Mouse (Mus musculus): Measurements from ENCODE around the gene Gramd4. TPM values are rescaled to one million over a fixed set of nuclear protein-coding genes. Genes with fewer than 3 reads are reported as not detected.

The Gramd4 gene
- polyA plus RNA-seq, 1 experiment from 2014 or later: 1.2 TPM

DNA sequence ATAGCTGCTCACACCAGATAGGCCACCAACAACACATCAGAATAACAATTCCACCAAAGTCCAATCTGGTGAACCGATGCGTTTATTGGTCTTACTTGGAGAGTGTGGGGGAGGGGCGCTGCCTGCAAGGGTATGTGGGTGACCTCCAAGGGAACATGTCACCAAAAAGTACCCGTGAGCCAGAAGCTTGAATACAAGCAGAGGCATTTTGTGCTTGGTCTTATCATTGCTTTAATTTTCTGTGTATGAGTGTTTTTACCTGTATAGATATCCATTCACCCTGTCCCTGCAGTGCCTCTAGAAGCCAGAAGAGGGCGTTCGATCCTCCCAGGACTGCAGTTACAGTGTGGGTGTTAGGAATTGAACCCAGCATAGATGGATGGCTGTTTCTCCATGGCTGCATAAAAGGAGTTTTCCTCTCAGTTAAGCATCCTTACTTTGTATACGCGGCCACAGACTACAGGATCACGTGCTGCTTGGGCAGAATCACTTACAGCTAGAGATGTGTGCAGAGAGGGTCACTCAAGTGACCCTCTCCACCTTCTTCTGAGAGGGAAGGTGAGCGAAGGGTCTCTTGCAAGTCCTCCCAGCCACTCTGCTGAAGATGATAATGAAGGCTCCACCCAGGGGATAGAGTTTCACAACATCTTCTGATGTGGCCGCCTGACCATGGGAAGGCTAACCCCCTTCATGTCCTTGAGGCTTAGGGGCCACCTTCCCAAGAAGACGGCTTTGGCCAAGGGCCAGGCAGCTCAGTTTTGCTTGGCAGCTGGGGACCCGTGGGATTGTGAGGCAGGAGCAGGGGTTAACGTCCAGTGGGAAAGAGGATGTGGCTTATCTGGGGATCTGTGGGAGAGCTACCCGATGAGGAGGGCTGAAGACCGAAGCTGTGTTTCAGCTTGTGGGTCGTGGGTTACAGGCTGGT lies 28.1 kb downstream of the Gramd4 start:
- Histone ChIP-seq H3K36me3 (ENCODE audit: inconsistent target) (no peaks in the 10 kb centered on the region), H3K79me2 (ENCODE audit: inconsistent target) (no peaks in the 10 kb centered on the region), H3K4me3 (ENCODE audit: inconsistent target) (no peak overlapping the region), H3K27ac (no peak overlapping the region)
- WGBS (ENCODE audit: missing documents): 62% methylated on average over 17 of the region's 17 CpGs

DNA sequence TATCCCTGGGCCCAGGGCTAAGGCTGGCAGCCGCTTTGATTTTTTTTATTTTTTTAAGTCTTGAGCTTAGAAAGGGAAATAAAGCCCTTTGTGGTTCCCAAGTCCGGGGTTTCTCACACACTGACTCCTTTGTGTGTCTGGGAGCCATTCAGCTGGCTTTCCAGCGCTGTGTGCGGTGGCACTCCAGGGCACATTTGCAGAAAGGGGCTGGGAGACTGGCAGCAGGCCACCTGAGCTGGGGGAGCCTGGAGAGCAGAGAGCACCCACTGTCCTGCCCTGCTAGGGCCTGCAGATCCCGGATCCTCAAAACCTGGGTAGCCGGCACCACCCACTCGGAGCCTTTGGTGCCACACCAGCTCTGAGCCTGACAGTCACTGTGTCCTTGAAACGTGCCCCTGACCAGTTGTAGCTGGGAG lies 28.8 kb downstream of the Gramd4 start:
- H3K27ac ChIP-seq: no peak overlapping the region
- H3K79me2 ChIP-seq (ENCODE audit: inconsistent target): no peaks in the 10 kb centered on the region
- WGBS (ENCODE audit: missing documents): 79% methylated on average over 8 of the region's 8 CpGs
- H3K36me3 ChIP-seq (ENCODE audit: inconsistent target): no peaks in the 10 kb centered on the region
- H3K4me3 ChIP-seq (ENCODE audit: inconsistent target): no peak overlapping the region

DNA sequence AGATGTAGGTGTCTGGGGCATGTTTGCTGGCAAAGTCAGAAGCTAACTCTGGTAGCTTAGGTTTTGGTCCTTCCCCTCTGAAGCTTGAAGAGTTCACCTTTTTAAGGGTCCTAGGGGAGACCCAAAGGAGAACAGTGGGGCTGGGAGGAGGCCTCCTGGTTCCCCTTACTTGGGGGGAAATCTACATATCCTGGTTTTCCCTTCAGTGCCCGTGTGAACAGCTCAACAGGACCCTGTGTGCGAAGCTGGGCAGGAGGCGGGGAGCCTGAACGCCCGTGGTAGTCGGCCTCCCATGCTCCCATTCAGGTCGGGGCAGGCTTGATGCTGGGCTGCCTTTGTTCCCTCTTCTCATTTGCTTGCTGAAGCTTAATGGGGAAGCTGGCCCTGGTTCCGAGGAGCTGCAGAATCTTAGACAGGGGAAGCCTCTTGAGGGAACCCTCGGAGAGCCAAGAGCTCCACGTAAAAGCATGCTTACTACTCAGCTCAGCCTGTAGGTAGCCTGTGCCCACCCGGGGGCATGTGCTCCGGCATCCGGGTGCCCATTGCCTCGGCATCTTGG lies 30.2 kb downstream of the Gramd4 start:
- H3K27ac ChIP-seq: no peak overlapping the region
- no peak overlapping the region for H3K4me3 ChIP-seq (ENCODE audit: inconsistent target)
- no peaks in the 10 kb centered on the region for H3K79me2 ChIP-seq (ENCODE audit: inconsistent target)
- no peaks in the 10 kb centered on the region for H3K36me3 ChIP-seq (ENCODE audit: inconsistent target)
- WGBS (ENCODE audit: missing documents): 24% methylated on average over 14 of the region's 14 CpGs

DNA sequence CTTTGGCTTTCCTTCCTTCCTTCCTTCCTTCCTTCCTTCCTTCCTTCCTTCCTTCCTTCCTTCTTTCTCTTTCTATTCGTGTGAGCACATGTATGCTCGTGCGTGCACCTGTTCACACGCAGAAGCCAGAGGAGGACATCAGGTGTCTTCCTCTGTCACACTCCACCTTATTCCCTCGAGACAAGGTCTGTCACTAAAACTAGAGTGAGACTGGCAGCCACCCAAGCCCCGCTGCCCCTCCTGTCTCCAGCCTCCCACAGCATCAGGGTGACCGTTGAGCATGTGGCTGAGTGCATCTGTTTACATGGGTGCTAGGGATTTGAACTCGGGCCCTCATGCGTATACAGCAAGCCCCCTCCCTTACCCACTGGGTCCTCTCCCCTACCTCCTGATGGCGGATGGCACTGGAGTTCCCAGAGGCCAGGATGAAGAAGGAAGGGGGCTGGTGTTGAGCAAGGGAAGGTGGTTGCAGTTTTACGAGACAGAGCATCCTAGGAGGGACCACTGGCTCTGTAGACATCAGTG lies 30.8 kb downstream of the Gramd4 start:
- no peaks in the 10 kb centered on the region for H3K36me3 ChIP-seq (ENCODE audit: inconsistent target)
- WGBS (ENCODE audit: missing documents): 87% methylated on average over 11 of the region's 11 CpGs
- H3K79me2 ChIP-seq (ENCODE audit: inconsistent target): no peaks in the 10 kb centered on the region
- no peak overlapping the region for H3K4me3 ChIP-seq (ENCODE audit: inconsistent target)
- no peak overlapping the region for H3K27ac ChIP-seq

DNA sequence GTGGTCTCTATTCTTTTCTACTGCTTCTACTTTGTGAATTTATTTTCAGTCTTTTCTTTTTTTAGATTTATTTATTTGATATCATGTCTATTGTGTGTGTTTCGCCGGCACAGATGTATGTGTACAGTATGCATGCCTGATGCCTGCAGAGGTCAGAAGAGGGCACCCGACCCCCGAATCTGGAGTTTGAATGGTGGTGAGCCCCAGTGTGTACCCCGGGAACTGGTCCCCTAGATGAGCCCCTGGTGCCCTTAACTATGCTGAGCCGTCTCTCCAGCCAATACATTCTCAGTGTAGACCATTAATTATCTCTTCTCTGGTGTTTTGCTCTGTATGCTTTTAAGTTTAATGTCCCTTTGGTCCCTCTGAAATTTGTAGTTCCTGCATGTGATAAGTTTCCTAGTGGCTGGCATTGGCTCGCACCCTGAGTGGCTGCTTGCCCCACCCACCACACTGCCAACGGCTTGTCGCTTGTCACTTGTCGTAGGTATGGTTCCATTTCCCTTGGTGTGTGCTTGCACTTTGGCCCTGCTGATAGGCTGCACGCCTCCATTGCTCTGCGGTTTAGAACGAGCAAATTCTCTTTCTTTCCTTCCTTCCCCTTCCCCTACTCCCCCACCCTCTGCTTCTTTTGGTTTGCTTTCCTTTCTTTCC lies 31.7 kb downstream of the Gramd4 start:
- Histone ChIP-seq H3K36me3 (ENCODE audit: inconsistent target) (no peaks in the 10 kb centered on the region), H3K79me2 (ENCODE audit: inconsistent target) (no peaks in the 10 kb centered on the region), H3K27ac (no peak overlapping the region), H3K4me3 (ENCODE audit: inconsistent target) (no peak overlapping the region)
- WGBS (ENCODE audit: missing documents): 81% methylated on average over 11 of the region's 13 CpGs

DNA sequence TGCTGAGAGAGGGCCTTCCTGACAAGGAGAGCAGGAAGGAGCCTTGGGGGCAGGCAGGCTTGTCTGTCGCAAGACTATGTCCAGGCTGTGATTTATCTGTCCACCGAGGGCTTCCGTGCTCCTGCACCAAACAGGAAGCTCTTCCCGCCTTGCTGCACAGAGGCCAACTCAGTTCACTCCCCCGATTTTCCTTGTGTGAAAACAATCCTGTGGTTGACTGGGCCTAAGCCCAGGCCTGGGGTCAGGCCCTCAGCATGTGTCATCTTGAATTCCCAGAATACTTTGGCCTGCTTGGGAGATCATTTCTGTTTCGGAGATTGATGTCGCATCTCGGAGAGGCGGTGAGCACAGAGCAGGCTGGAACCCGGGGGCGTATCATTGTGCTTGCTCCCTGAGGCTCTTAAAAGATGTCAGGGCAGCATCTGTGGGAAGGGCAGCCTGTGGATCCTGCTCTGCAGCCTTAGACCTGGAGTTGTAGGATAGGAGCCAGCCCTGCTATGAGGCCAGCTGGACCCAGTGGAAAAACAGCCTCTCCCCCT lies 32.6 kb downstream of the Gramd4 start:
- Histone ChIP-seq H3K27ac (no peak overlapping the region), H3K79me2 (ENCODE audit: inconsistent target) (no peaks in the 10 kb centered on the region)

DNA sequence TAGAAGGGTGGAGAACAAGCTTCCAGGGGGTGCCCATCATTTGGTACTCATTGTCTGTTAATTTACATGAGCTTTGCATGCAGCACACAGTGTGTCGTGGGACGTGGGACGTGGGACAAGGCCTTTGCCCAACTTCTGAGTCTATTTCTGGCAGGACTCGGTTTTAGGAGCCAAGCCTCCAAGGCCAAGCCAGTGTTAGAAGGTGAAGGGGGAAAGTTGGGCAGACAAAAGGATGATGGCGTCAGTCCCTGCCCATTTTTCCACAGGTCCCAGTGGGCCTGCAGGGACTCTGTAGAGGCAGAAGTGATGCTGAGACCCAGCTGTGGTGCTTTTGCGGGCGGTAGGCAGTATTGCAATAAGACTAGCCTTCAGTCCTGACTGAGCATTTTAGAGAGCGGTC lies 33.1 kb downstream of the Gramd4 start:
- Histone ChIP-seq H3K36me3 (ENCODE audit: inconsistent target) (no peaks in the 10 kb centered on the region), H3K27ac (no peak overlapping the region), H3K4me3 (ENCODE audit: inconsistent target) (no peak overlapping the region), H3K79me2 (ENCODE audit: inconsistent target) (no peaks in the 10 kb centered on the region)
- WGBS (ENCODE audit: missing documents): 96% methylated on average over 8 of the region's 8 CpGs

More for the DNA sequence above, 32.6 kb downstream of the Gramd4 start:
- WGBS (ENCODE audit: missing documents): 79% methylated on average over 11 of the region's 11 CpGs
- Histone ChIP-seq H3K36me3 (ENCODE audit: inconsistent target) (no peaks in the 10 kb centered on the region), H3K4me3 (ENCODE audit: inconsistent target) (no peak overlapping the region)

DNA sequence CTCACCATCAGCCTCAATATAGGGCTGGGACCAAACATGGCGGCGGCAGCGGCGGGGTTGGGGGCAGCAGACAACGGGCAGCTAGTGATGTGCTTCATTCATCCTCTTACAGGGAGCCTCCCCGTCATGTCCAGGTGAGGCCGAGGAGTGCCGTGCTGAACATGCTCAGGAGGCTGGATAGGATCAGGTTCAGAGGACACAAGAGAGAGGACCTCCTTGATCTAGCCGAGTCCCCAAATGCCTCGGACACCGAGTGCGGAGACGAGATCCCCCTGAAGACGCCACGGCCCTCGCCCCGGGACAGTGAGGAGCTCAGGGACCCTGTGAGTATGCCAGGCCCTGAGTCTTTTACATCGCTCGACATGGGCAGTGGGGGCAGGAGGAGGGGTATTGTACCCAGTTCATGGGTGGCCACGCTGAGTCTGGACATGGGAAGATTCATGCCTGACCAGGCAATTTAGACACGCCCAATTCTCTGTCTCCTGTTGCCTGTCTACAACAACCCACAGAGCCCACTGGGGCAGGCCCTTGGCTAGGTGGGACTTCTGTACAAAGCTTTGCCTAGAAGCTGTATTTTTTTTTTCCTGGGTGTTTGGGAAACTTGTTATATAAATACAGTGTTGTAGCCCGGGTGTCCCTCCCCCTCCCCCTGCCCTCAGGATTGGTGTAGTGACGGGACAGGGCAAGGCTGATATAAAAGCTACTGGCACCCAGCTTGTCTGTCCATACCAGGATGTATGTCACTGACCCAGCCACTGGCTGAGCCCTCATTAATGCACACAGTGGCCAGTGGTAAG lies 33.9 kb downstream of the Gramd4 start:
- no peak overlapping the region for H3K27ac ChIP-seq
- H3K4me3 ChIP-seq (ENCODE audit: inconsistent target): no peak overlapping the region
- H3K36me3 ChIP-seq (ENCODE audit: inconsistent target): no peaks in the 10 kb centered on the region
- 88% methylated on average over 23 of the region's 23 CpGs for WGBS (ENCODE audit: missing documents)
- no peaks in the 10 kb centered on the region for H3K79me2 ChIP-seq (ENCODE audit: inconsistent target)

DNA sequence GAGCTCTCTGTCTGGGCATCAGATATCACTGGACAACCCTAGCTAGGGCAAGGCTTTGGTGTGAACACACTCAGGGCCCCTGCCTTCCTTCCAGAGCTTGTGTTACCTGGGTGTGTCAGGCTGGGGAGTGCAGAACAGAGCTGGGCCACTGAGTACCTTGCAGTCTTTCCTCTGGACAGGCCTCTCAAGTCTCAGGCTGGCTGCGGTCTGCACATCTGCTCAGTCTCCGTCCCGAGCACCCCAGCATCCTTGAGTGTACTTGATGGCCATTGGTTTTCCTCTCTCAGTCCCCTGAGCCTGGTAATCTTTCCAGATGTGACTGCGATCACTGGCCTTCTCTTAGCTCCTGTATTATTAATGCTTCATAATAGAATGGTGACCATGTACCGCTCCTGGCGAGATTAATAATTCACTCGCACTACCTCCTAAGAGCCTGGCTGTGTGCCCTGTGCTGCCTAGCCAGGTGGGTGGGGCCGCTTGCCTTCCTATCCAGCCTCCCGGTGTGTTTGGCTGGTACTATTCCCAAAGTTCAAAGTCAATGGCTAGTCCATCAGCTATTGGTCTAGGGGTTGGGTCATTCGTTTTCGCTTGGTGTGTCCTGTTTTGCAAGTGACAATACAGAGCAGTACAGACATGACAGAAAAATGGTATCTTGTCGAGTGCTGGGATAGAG lies 34.6 kb downstream of the Gramd4 start:
- H3K27ac ChIP-seq: no peak overlapping the region
- no peak overlapping the region for H3K4me3 ChIP-seq (ENCODE audit: inconsistent target)
- WGBS (ENCODE audit: missing documents): 96% methylated on average over 12 of the region's 12 CpGs
- H3K79me2 ChIP-seq (ENCODE audit: inconsistent target): no peaks in the 10 kb centered on the region
- H3K36me3 ChIP-seq (ENCODE audit: inconsistent target): no peaks in the 10 kb centered on the region

DNA sequence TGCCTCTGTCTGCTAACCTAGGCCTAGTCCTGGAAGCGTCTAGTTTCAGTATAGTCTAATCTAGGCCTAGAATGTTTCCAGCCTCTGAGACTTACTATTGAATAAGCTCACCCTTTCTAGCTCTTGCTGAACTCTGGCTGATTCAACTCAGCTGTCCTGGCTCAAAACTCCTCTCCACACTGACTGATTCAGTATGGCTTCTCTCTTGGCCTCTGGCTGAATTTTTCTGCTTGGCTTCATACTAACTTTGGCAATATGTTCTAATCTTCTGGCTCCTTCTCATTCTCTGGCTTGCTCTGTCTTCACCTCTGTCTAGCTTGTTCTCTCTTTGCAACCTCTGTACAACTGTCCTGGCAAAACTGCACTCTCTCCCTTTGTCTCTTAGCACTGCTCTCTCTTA lies 35.7 kb downstream of the Gramd4 start:
- H3K27ac ChIP-seq: no peak overlapping the region
- no peaks in the 10 kb centered on the region for H3K79me2 ChIP-seq (ENCODE audit: inconsistent target)
- no peak overlapping the region for H3K4me3 ChIP-seq (ENCODE audit: inconsistent target)
- H3K36me3 ChIP-seq (ENCODE audit: inconsistent target): no peaks in the 10 kb centered on the region
- 88% methylated on average over 1 of the region's 1 CpGs for WGBS (ENCODE audit: missing documents)

DNA sequence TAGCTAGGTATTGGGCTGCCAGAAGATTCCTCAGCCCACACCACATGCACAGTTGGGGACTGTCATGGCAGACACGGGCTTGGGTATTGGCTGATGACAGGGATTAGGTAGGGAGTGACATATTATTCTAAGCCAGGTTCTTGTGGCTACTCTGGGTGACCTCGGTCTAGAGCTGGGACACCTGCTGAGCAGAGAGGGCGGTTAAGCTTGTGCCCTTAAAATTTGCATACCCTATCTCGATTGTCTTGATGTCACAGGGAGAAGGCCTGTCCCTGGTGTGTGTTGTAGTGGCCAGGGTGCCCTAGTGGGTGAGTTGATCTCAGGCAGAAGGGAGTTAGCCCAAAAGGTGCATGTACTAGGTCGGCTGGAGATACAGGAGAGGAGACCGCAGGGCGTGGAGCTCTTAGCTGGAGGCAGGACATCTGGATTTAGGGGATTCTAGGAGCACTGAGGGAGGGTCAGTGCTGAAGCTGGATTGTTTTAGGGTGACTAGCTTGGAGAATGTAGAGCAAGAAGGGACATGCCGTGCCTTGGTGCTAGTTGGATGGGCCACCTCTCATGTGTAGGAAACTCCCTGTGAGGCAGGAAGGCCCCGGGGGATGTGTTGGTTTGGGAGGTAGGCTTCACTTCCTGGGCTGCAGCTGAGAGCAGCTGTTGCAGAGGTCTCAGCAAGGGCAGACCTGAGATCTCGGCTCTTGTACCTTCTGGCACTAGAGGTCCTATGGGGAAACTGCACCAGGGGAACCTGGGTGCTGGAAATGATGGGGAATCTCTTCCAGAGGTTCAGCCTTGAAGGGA lies 37.0 kb downstream of the Gramd4 start:
- H3K4me3 ChIP-seq (ENCODE audit: inconsistent target): no peak overlapping the region
- H3K36me3 ChIP-seq (ENCODE audit: inconsistent target): no peaks in the 10 kb centered on the region
- H3K79me2 ChIP-seq (ENCODE audit: inconsistent target): no peaks in the 10 kb centered on the region
- H3K27ac ChIP-seq: no peak overlapping the region
- WGBS (ENCODE audit: missing documents): 81% methylated on average over 10 of the region's 10 CpGs

DNA sequence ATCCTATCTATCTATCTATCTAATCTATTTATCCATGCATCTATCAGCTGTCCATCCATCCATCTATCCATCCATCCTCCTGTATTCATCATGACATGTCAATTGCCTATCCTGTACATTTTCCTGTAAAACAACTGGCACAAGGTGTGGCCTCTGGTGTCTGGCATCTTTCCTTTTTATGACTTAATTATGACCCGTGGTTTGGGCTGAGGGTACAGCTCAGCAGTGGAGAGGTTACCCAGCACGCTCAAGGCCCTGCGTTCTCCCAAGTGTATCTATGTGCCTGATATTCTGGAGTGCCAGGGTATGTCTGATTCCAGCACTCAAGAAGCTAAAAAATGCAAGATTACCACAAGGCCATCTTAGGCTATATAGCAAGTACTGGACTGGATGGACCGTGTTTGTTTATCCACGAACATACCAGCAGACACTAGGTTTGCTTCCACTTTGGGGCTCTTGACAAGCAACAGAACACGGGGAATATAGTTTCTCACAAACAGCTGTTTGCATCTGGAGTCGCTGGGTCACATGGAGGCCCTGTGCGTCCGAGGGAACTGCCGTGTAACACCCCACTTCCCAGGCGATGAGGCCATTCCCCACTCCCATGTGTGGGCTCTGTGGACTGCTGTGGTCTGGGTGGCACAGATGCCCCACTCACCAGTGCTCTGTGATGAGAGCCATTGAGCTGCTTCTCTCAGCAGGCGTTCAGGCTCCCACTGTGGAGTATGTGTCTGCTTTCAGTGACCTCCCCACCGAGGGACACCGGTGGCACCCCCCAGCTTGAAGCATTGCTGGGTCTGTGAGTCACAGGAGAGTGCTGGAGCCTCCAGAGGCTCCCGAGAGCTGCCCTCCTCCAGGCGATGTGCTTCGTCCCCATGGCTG lies 38.5 kb downstream of the Gramd4 start:
- H3K36me3 ChIP-seq (ENCODE audit: inconsistent target): no peaks in the 10 kb centered on the region
- 91% methylated on average over 17 of the region's 17 CpGs for WGBS (ENCODE audit: missing documents)
- no peak overlapping the region for H3K4me3 ChIP-seq (ENCODE audit: inconsistent target)

More for the DNA sequence above, 38.5 kb downstream of the Gramd4 start:
- Histone ChIP-seq H3K79me2 (ENCODE audit: inconsistent target) (no peaks in the 10 kb centered on the region), H3K27ac (no peak overlapping the region)
